Mouse (Mus musculus) liver, embryonic 15.5 days (tissue): Measurements from ENCODE around the gene Suox. TPM values are rescaled to one million over a fixed set of nuclear protein-coding genes. Genes with fewer than 3 reads are reported as not detected.

Experiments used
- ATAC-seq: fragments of 200-750 bp; cut with Nextera tagmentation; 2 replicates; pipeline ENCODE4 v1.8.0; 2017; ENCODE audit warnings: moderate number of reproducible peaks, mild to moderate bottlenecking, moderate library complexity; ENCODE audit not compliant: insufficient read depth
- H3K27ac ChIP-seq: fragments of 300-500 bp; sonication (generic); replicated peaks from 2 replicates; pipeline ENCODE4 v1.5.1; 2015; ENCODE audit warnings: mild to moderate bottlenecking, inconsistent platforms
- H3K27me3 ChIP-seq: fragments of 300-500 bp; sonication (generic); 2 replicates; pipeline ENCODE4 v1.6.1; 2015; ENCODE audit warnings: mild to moderate bottlenecking, inconsistent platforms
- H3K36me3 ChIP-seq: fragments of 300-500 bp; sonication (generic); replicated peaks from 2 replicates; pipeline ENCODE4 v1.6.1; 2015; ENCODE audit warnings: moderate library complexity, mild to moderate bottlenecking, inconsistent platforms
- H3K4me1 ChIP-seq: fragments of 300-500 bp; sonication (generic); replicated peaks from 2 replicates; pipeline ENCODE4 v1.6.1; 2015; ENCODE audit warnings: inconsistent platforms
- H3K4me2 ChIP-seq: fragments of 300-500 bp; sonication (generic); 2 replicates; pipeline ENCODE4 v1.6.1; 2015; ENCODE audit warnings: moderate library complexity, mild to moderate bottlenecking, inconsistent platforms
- H3K4me3 ChIP-seq: fragments of 300-500 bp; sonication (generic); replicated peaks from 2 replicates; pipeline ENCODE4 v1.5.1; 2015; ENCODE audit warnings: mild to moderate bottlenecking, inconsistent platforms
- H3K9ac ChIP-seq: fragments of 300-500 bp; sonication (generic); 2 replicates; pipeline ENCODE4 v1.6.1; 2015; ENCODE audit warnings: moderate library complexity, mild to moderate bottlenecking, inconsistent platforms
- H3K9me3 ChIP-seq: fragments of 300-500 bp; sonication (generic); replicated peaks from 2 replicates; pipeline ENCODE4 v1.6.1; 2016; ENCODE audit warnings: inconsistent platforms
- WGBS: fragments of 180-500 bp; shearing (Covaris S2); methylation state at CpG from one replicate; pipeline ENCODE4 v1.1.7; 2015; ENCODE audit warnings: mixed read lengths; ENCODE audit not compliant: insufficient replicate concordance; 5-methylcytosine and 5-hydroxymethylcytosine counted together
- polyA plus RNA-seq: library from polyadenylated mRNA; unstranded; fragments of >200 nt; fragmentation: Nextera tagmentation; extraction: Ambion mirVana; gene quantifications from 2 replicates; pipeline ENCODE4 v1.2.1, GENCODE M21; 2015

Suox gene
- polyA plus RNA-seq, 1 experiment from 2014 or later: 14.3 TPM

DNA sequence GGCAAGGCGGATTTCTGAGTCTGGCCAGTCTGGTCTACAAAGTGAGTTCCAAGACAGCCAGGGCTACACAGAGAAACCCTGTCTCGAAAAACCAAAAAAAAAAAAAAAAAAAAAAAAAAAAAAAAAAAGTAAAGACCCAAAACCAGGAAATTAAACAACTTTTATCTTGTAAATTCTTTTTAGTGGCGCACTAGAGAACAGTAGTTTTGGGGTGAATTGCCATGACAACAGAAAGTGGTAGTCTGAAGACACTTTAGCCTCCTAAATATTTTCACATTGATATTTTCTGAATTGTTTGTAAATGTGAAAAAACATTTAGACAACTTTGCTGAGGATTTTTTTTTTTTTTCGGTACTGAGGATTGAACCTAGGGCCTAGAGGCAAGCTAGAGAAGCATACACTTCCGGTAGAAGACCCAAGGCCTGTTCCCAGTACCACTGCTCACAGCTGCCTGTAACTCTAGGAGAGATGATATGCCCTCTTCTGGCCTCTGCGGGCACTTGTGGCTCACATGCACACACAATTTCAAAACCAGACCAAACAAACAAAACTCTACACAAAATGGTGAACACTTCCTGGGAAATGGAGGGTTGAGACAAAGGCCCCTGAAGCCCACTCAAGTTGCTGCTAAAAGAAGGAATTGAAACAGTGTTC, 23.3 kb upstream of the Suox start:
- Histone ChIP-seq H3K9me3 (no peaks in the 10 kb centered on the region), H3K27ac (peak overlapping the region; percentile 91), H3K27me3 (no peaks in the 10 kb centered on the region), H3K4me2 (peak overlapping the region; percentile 68), H3K36me3 (peaks cover 51% of the 10 kb centered on the region), H3K9ac (peak overlapping the region; percentile 15; the same call in 1 of the 2 replicates), H3K4me3 (peak overlapping the region; percentile 36; the same call in 1 of the 2 replicates), H3K4me1 (peaks cover 53% of the 10 kb centered on the region)
- 83% methylated on average over 6 of the region's 6 CpGs for WGBS
- ATAC-seq: no peak

DNA sequence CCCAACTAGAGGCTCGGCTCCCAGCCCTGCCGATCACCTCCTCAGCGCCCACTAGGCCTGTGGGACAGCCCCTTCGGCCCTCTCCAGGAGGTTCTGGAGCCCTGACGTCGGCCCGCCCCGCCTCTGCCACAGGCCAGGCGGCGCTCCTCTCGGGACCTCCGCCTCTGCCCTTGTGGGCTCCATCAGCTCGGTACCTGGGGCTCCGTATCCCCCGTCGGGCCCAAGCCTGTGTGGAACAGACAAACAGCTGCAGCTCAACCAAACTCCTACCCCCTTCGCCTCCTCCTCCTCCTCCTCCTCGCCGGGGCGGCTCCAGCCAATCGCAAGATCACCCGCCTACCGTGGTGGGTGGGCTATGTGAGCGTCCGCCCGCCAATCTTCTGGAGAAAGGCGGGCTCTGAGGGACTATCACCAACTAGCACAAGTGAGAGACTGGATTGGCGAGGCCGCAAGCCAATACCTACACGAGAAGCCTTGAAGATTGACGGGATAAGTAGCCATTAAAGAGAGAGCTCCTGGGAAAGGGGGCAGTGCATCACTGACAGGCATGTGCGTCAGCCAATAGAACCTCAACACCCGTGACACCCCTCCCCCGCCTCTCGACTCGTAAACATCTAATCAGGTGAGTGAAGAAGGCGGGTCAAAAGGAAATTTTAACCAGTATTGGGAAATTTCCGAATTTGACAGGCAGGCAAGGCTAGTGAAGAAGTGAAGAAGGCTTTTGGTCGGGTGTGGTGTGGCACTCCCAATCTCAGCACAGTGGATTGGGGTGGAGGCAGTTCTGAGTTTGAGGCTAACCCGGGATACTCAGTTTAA, 22.3 kb upstream of the Suox start, which contains the start of gene Rab5b:
Rab5b (minus strand) TSS at position 273 of the 816 bp plus-strand sequence.
- peak within 1 kb of the TSS; percentile 96 for H3K9ac ChIP-seq
- no peaks in the 10 kb centered on the region for H3K9me3 ChIP-seq
- H3K4me1 ChIP-seq: peaks cover 51% of the 10 kb centered on the region
- peak; percentile 98 for ATAC-seq
- H3K4me2 ChIP-seq: peak within 1 kb of the TSS; percentile 73
- H3K36me3 ChIP-seq: peaks cover 41% of the 10 kb centered on the region
- H3K27ac ChIP-seq: peak within 1 kb of the TSS; percentile 95
- under 1% methylated on average over 40 of the region's 40 CpGs for WGBS
- H3K27me3 ChIP-seq: no peaks in the 10 kb centered on the region
- peak within 1 kb of the TSS; percentile 89 for H3K4me3 ChIP-seq

GRCm38 (mm10) chr10:128695411-128695991, 21.6 kb upstream of the Suox start:
- H3K9ac ChIP-seq: peak overlapping the region; percentile 96
- H3K4me3 ChIP-seq: peak overlapping the region; percentile 89
- no peaks in the 10 kb centered on the region for H3K9me3 ChIP-seq
- H3K4me2 ChIP-seq: peak overlapping the region; percentile 73
- peaks cover 34% of the 10 kb centered on the region for H3K36me3 ChIP-seq
- WGBS: under 1% methylated on average over 22 of the region's 22 CpGs
- H3K27me3 ChIP-seq: no peaks in the 10 kb centered on the region
- peaks cover 51% of the 10 kb centered on the region for H3K4me1 ChIP-seq
- H3K27ac ChIP-seq: peak overlapping the region; percentile 95
- ATAC-seq: no peak

DNA sequence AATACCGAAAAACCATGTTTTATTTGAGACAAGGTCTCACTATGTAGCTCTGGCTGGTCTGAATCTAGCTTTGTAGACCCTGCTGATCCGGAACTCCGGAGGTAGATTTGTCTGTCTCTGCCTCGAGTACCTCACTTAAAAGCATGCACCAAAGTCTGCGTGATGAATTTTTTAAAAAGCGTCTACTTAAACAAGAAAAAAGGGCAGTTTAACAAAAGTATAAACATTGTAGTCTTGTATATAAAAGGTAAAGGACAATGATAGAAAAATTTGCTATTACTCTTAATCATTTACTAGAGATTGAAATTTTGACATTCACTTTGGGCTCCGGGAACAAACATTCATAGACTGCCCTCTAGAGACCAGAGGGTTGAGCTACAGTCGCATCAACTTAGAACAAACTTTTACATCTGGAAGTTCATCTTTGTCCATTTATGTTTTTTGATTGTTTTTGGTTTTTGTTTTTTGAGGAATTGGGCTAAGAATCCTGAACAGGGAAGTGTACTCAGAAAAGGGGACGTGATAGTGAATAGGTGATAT, 666 bp upstream of the Suox start:
- H3K9me3 ChIP-seq: no peaks in the 10 kb centered on the region
- whole genome bisulfite sequencing: 1% methylated on average over 9 of the region's 9 CpGs
- H3K4me2 ChIP-seq: peak overlapping the region; percentile 97
- peak; percentile 6; the same call in 1 of the 2 replicates for ATAC-seq
- H3K27me3 ChIP-seq: peaks cover 41% of the 10 kb centered on the region
- H3K4me1 ChIP-seq: peaks cover 19% of the 10 kb centered on the region
- H3K9ac ChIP-seq: peak overlapping the region; percentile 69
- peak overlapping the region; percentile 73 for H3K27ac ChIP-seq
- peaks cover 6% of the 10 kb centered on the region for H3K36me3 ChIP-seq
- peak overlapping the region; percentile 79 for H3K4me3 ChIP-seq

DNA sequence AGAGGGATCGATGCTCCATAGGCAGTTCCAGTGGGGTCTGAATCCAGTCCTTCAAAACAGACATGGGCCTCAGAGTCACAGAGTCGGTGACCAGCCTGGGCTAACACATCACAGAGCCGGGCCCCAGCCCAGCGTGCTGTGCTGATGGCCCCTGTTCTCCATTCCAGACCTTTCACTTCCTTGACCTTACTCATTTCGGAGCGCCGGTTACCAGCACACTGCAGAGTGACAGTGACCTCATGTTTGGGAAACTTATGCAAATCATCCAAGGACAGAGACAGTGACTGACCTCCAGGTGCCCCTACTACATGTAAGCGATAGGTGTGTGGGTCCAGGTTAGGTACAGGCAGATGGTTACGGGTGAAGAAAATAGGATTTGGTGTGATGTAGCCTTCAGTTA, 2.7 kb downstream of the Suox start:
- ATAC-seq: no peak
- no peaks in the 10 kb centered on the region for H3K36me3 ChIP-seq
- peaks cover 65% of the 10 kb centered on the region for H3K27me3 ChIP-seq
- H3K4me1 ChIP-seq: peaks cover 32% of the 10 kb centered on the region
- WGBS: 79% methylated on average over 9 of the region's 9 CpGs
- no peaks in the 10 kb centered on the region for H3K9me3 ChIP-seq
- no peak overlapping the region for H3K4me2 ChIP-seq
- H3K4me3 ChIP-seq: no peak overlapping the region
- H3K27ac ChIP-seq: no peak overlapping the region
- no peak overlapping the region for H3K9ac ChIP-seq

DNA sequence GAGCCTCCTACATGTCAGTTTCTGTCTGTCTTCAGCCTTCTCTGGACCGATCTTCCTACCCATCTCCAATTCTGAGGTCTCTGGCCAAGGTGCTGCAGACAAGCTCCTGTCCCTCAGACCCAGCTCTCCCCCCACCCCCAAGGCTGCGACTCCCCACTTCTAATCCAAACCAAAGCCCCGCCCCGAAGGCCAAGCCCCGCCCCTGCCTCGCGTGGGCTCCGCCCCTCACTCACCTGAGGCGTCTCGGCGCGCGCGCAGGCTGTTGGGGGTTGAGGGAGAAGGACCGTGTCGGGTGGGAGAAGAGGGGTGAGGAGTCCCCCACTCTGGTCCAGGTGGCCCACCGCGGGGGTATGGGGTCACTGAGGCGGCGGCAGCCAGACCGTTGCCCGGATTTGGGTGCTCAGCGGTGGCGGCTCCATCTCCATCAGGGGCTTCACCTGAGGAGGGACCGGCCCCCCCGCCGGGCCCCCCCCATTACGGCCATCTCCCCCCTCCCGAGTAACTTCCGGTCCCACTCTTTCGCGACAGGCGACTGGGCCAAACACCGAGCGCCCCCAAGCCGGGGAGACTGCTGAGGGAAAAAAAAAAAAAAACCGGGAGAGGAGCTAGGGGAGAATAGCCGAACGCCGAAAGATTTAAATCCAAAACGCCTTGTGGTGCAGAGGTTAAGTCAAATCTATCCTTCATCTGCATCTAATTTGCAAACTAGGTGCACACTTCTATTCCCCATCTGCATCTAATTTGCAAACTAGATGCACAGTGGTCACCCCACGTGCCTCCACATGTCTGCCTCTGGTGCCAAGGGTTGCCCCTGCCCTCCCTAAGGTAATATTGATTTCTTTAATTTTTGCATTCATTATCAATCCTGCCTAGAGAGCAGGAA, 4.8 kb downstream of the Suox start:
- H3K27me3 ChIP-seq: peaks cover 65% of the 10 kb centered on the region
- peak overlapping the region; percentile 78 for H3K4me2 ChIP-seq
- H3K4me1 ChIP-seq: peaks cover 49% of the 10 kb centered on the region
- H3K36me3 ChIP-seq: no peaks in the 10 kb centered on the region
- ATAC-seq: no peak
- 3% methylated on average over 42 of the region's 42 CpGs for WGBS
- no peak overlapping the region for H3K27ac ChIP-seq
- no peaks in the 10 kb centered on the region for H3K9me3 ChIP-seq
- peak overlapping the region; percentile 33; the same call in 1 of the 2 replicates for H3K9ac ChIP-seq
- peak overlapping the region; percentile 57 for H3K4me3 ChIP-seq

DNA sequence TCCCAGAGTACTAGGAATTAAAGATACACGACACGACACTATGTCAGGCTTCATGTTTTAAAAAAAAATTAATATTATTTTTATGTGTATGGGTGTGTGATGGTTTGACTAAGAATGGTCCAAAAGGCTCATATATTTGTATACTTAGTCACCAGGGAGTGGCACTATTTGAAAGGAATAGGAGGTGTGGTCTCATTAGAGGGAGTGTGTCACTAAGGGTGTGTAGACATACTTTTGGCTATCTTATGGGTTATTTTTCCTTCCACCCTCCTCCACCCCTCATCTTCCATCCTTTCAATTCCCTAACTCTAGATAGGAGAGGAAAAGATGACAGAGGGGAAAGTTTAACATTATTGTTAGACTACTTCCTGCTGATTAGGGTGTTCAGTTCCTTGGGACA, 8.1 kb downstream of the Suox start:
- no peak for ATAC-seq
- WGBS: 88% methylated on average over 2 of the region's 2 CpGs
- H3K27me3 ChIP-seq: peaks cover 42% of the 10 kb centered on the region
- H3K36me3 ChIP-seq: no peaks in the 10 kb centered on the region
- H3K9ac ChIP-seq: no peak overlapping the region
- peaks cover 52% of the 10 kb centered on the region for H3K4me1 ChIP-seq
- H3K9me3 ChIP-seq: no peaks in the 10 kb centered on the region
- no peak overlapping the region for H3K4me3 ChIP-seq
- peak overlapping the region; percentile 65 for H3K27ac ChIP-seq
- peak overlapping the region; percentile 47; the same call in 1 of the 2 replicates for H3K4me2 ChIP-seq

DNA sequence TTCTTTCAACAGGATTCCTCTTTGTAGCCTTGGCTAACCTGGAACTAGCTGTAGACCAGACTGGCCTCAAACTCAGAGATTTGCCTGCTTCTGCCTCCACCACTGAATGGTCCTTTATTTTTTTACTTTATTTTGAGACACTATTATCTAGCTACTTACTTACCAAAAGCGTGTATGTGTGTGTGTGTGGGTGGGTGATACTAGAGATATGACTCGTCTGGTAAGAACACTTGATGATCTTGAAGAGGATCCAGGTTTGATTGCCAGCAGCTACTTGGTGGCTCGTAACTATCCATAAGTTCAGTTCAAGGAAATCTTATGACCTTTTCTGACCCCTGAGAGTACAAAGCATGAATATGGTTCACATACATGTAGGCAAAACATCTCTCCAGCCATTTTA, 8.6 kb downstream of the Suox start:
- no peaks in the 10 kb centered on the region for H3K9me3 ChIP-seq
- peak overlapping the region; percentile 65 for H3K27ac ChIP-seq
- ATAC-seq: peak; percentile 75
- no peaks in the 10 kb centered on the region for H3K36me3 ChIP-seq
- H3K27me3 ChIP-seq: peaks cover 40% of the 10 kb centered on the region
- WGBS: 24% methylated on average over 3 of the region's 3 CpGs
- peaks cover 52% of the 10 kb centered on the region for H3K4me1 ChIP-seq
- H3K4me3 ChIP-seq: no peak overlapping the region
- no peak overlapping the region for H3K9ac ChIP-seq
- peak overlapping the region; percentile 47 for H3K4me2 ChIP-seq

- ATAC-seq: peak; percentile 81
- H3K4me1 ChIP-seq: peaks cover 52% of the 10 kb centered on the region
- no peaks in the 10 kb centered on the region for H3K36me3 ChIP-seq
- 20% methylated on average over 3 of the region's 3 CpGs for WGBS
- peak overlapping the region; percentile 65 for H3K27ac ChIP-seq
- peak overlapping the region; percentile 47 for H3K4me2 ChIP-seq
- H3K9ac ChIP-seq: no peak overlapping the region
- H3K4me3 ChIP-seq: no peak overlapping the region
- H3K9me3 ChIP-seq: no peaks in the 10 kb centered on the region
- H3K27me3 ChIP-seq: peaks cover 36% of the 10 kb centered on the region
These were observed 9.1 kb downstream of the Suox start for GRCm38 (mm10) chr10:128664808-128665207.
